Mouse (Mus musculus) lung, postnatal 0 days (tissue): ENCODE results near the gene Cftr.

ENCODE experiments used
- CTCF ChIP-seq: IDR thresholded peaks from 2 replicates; pipeline ENCODE4 v1.5.1; 2016; ENCODE audit warnings: antibody characterized with exemption, mild to moderate bottlenecking
- EP300 ChIP-seq: IDR thresholded peaks from 2 replicates; pipeline ENCODE4 v1.6.1; 2016; ENCODE audit warnings: antibody characterized with exemption, mild to moderate bottlenecking, control low read depth

DNA sequence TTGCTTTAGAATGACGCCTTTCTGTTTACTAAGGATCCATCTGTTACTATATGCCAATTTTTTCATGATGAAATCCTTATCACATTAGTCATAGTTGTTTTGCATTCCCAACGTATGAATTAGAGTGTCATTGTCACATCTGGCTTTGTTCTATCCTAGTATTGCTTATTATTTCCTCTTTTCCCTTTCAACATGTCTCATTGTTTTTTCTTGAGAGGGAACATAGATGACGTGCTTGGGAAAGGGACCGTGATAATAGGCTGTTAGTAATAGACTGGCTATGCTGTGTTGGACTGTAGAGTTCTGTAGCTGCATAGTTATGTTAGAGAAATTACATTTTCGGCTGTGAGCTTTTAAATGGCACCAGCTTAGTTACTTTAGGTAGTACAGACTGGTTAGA, 131.6 kb downstream of the Cftr start:
- TF ChIP-seq CTCF (no peak), EP300 (peak; percentile 66)
